Mouse (Mus musculus): ENCODE measurements at regions not wholly inside any gene's neighbourhood (a gene's known extent, or its start where the extent isn't known, plus 50 kb on each side); places are given as distances from the start of the nearest gene placed in this dataset.
"Not testable (repeated sequence)": the region's sequence is repeated elsewhere in the genome, so short reads cannot be mapped to it uniquely, and the experiment has no call there.

- WGBS: 28% methylated on average over 5 of the region's 5 CpGs
- H3K9ac ChIP-seq (ENCODE audit: low read length): no peak overlapping the region
- peak overlapping the region; percentile 58; the same call in 1 of the 2 replicates for H3K27ac ChIP-seq (ENCODE audit: low read length)
- H3K4me1 ChIP-seq (replicated peaks; ENCODE audit: control insufficient read depth, insufficient read depth, low read length): no peaks in the 10 kb centered on the region
- H3K27me3 ChIP-seq (ENCODE audit: control insufficient read depth, insufficient read depth, low read depth, low read length): no peaks in the 10 kb centered on the region
- H3K4me2 ChIP-seq (ENCODE audit: low read depth, low read length): no peak overlapping the region
- H3K9me3 ChIP-seq (ENCODE audit: control insufficient read depth, low read length): peaks cover 4% of the 10 kb centered on the region
- ATAC-seq (ENCODE audit: low read depth): peak; percentile 84; the same call in 1 of the 2 replicates
- no peak overlapping the region for H3K4me3 ChIP-seq (ENCODE audit: low read length)
- H3K36me3 ChIP-seq (ENCODE audit: control insufficient read depth, insufficient read depth, low read length): no peaks in the 10 kb centered on the region
Observed at GRCm38 (mm10) chr3:54560056-54560922, 132.3 kb upstream of the Supt20 start.

GRCm38 (mm10) chr3:54567329-54567728 is 125.3 kb upstream of the Supt20 start:
- 70% methylated on average over 1 of the region's 1 CpGs for WGBS
- H3K36me3 ChIP-seq (ENCODE audit: control insufficient read depth, insufficient read depth, low read length): no peaks in the 10 kb centered on the region
- H3K27me3 ChIP-seq (ENCODE audit: control insufficient read depth, insufficient read depth, low read depth, low read length): no peaks in the 10 kb centered on the region
- no peak for ATAC-seq (ENCODE audit: low read depth)
- H3K9ac ChIP-seq (ENCODE audit: low read length): no peak overlapping the region
- H3K27ac ChIP-seq (ENCODE audit: low read length): no peak overlapping the region
- H3K4me3 ChIP-seq (ENCODE audit: low read length): no peak overlapping the region
- H3K4me1 ChIP-seq (replicated peaks; ENCODE audit: control insufficient read depth, insufficient read depth, low read length): no peaks in the 10 kb centered on the region
- H3K4me2 ChIP-seq (ENCODE audit: low read depth, low read length): no peak overlapping the region
- no peaks in the 10 kb centered on the region for H3K9me3 ChIP-seq (ENCODE audit: control insufficient read depth, low read length)

DNA sequence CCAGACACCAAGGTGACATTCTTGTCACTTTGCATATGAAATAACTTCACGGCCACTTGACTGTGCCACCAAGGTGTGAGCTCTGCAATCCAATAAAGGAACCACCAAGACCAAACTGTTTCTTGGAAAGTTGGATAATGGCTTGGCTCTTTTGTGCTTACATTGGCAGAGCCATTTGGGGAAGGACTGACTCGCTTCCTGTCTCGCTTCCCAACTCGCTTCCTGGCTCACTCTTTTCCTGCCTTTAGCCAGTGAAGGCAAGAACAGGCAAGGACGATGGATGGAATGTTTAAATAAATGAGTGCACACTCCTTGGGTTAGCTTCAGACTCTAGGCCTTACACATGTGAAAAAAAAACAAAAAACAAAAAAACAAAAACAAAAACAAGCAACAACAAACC is 124.5 kb upstream of the Supt20 start:
- no peaks in the 10 kb centered on the region for H3K36me3 ChIP-seq (ENCODE audit: control insufficient read depth, insufficient read depth, low read length)
- no peaks in the 10 kb centered on the region for H3K27me3 ChIP-seq (ENCODE audit: control insufficient read depth, insufficient read depth, low read depth, low read length)
- no peaks in the 10 kb centered on the region for H3K4me1 ChIP-seq (replicated peaks; ENCODE audit: control insufficient read depth, insufficient read depth, low read length)
- H3K4me3 ChIP-seq (ENCODE audit: low read length): no peak overlapping the region
- H3K27ac ChIP-seq (ENCODE audit: low read length): no peak overlapping the region
- H3K4me2 ChIP-seq (ENCODE audit: low read depth, low read length): no peak overlapping the region
- H3K9me3 ChIP-seq (ENCODE audit: control insufficient read depth, low read length): no peaks in the 10 kb centered on the region
- WGBS: 78% methylated on average over 5 of the region's 5 CpGs
- ATAC-seq (ENCODE audit: low read depth): no peak
- H3K9ac ChIP-seq (ENCODE audit: low read length): no peak overlapping the region

DNA sequence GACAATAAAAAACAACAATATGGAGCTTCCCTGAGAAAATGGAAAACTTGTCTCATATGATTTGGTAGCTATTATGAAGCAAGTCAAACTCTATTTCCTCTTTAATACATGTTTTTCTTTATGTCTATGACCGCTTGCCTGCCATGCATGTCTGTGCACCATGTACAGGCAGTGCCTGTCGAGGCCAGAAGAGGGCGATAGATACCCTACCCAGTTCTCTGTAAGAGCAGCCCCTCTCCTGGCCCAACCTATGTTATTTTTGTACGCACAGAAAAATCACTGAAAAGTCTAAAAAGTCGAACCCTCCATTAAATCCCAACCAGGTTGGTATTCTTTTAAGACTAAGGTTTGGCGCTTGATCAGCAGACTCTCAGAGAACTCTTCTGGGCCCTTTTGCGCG is 122.1 kb upstream of the Supt20 start:
- no peaks in the 10 kb centered on the region for H3K9me3 ChIP-seq (ENCODE audit: control insufficient read depth, low read length)
- H3K4me1 ChIP-seq (replicated peaks; ENCODE audit: control insufficient read depth, insufficient read depth, low read length): no peaks in the 10 kb centered on the region
- no peak overlapping the region for H3K4me2 ChIP-seq (ENCODE audit: low read depth, low read length)
- no peaks in the 10 kb centered on the region for H3K27me3 ChIP-seq (ENCODE audit: control insufficient read depth, insufficient read depth, low read depth, low read length)
- no peaks in the 10 kb centered on the region for H3K36me3 ChIP-seq (ENCODE audit: control insufficient read depth, insufficient read depth, low read length)
- H3K9ac ChIP-seq (ENCODE audit: low read length): no peak overlapping the region
- H3K27ac ChIP-seq (ENCODE audit: low read length): no peak overlapping the region
- H3K4me3 ChIP-seq (ENCODE audit: low read length): no peak overlapping the region
- 77% methylated on average over 8 of the region's 8 CpGs for whole genome bisulfite sequencing
- ATAC-seq (ENCODE audit: low read depth): no peak

GRCm38 (mm10) chr3:54577851-54578250 is 114.8 kb upstream of the Supt20 start:
- ATAC-seq (ENCODE audit: low read depth): no peak
- Histone ChIP-seq H3K9ac (ENCODE audit: low read length) (no peak overlapping the region), H3K27ac (ENCODE audit: low read length) (no peak overlapping the region)

GRCm38 (mm10) chr3:54579425-54579824 is 113.2 kb upstream of the Supt20 start:
- Histone ChIP-seq H3K9ac (ENCODE audit: low read length) (no peak overlapping the region), H3K4me3 (ENCODE audit: low read length) (no peak overlapping the region), H3K4me2 (ENCODE audit: low read depth, low read length) (no peak overlapping the region), H3K27me3 (ENCODE audit: control insufficient read depth, insufficient read depth, low read depth, low read length) (no peaks in the 10 kb centered on the region), H3K36me3 (ENCODE audit: control insufficient read depth, insufficient read depth, low read length) (no peaks in the 10 kb centered on the region), H3K27ac (ENCODE audit: low read length) (no peak overlapping the region), H3K4me1 (replicated peaks; ENCODE audit: control insufficient read depth, insufficient read depth, low read length) (no peaks in the 10 kb centered on the region), H3K9me3 (ENCODE audit: control insufficient read depth, low read length) (peaks cover 4% of the 10 kb centered on the region; the same call in 1 of the 2 replicates)
- WGBS: 90% methylated on average over 2 of the region's 2 CpGs
- no peak for ATAC-seq (ENCODE audit: low read depth)

More at GRCm38 (mm10) chr3:54577851-54578250, 114.8 kb upstream of the Supt20 start:
- no peaks in the 10 kb centered on the region for H3K36me3 ChIP-seq (ENCODE audit: control insufficient read depth, insufficient read depth, low read length)
- H3K27me3 ChIP-seq (ENCODE audit: control insufficient read depth, insufficient read depth, low read depth, low read length): no peaks in the 10 kb centered on the region
- no peak overlapping the region for H3K4me2 ChIP-seq (ENCODE audit: low read depth, low read length)
- H3K4me1 ChIP-seq (replicated peaks; ENCODE audit: control insufficient read depth, insufficient read depth, low read length): no peaks in the 10 kb centered on the region
- WGBS: 82% methylated on average over 5 of the region's 5 CpGs
- peaks cover 4% of the 10 kb centered on the region; the same call in 1 of the 2 replicates for H3K9me3 ChIP-seq (ENCODE audit: control insufficient read depth, low read length)
- H3K4me3 ChIP-seq (ENCODE audit: low read length): no peak overlapping the region

- no peak overlapping the region for H3K4me2 ChIP-seq (ENCODE audit: low read depth, low read length)
- H3K9me3 ChIP-seq (ENCODE audit: control insufficient read depth, low read length): peaks cover 4% of the 10 kb centered on the region; the same call in 1 of the 2 replicates
- H3K4me1 ChIP-seq (replicated peaks; ENCODE audit: control insufficient read depth, insufficient read depth, low read length): no peaks in the 10 kb centered on the region
- H3K27ac ChIP-seq (ENCODE audit: low read length): no peak overlapping the region
- H3K27me3 ChIP-seq (ENCODE audit: control insufficient read depth, insufficient read depth, low read depth, low read length): no peaks in the 10 kb centered on the region
- no peak for ATAC-seq (ENCODE audit: low read depth)
- H3K4me3 ChIP-seq (ENCODE audit: low read length): no peak overlapping the region
- H3K36me3 ChIP-seq (ENCODE audit: control insufficient read depth, insufficient read depth, low read length): no peaks in the 10 kb centered on the region
- 87% methylated on average over 6 of the region's 6 CpGs for WGBS
- H3K9ac ChIP-seq (ENCODE audit: low read length): no peak overlapping the region
Observed at GRCm38 (mm10) chr3:54580339-54580738, 112.3 kb upstream of the Supt20 start.

- not testable (repeated sequence) for H3K9me3 ChIP-seq (ENCODE audit: control insufficient read depth, low read length); H3K4me3 ChIP-seq (ENCODE audit: low read length); H3K4me2 ChIP-seq (ENCODE audit: low read depth, low read length); H3K36me3 ChIP-seq (ENCODE audit: control insufficient read depth, insufficient read depth, low read length); H3K27me3 ChIP-seq (ENCODE audit: control insufficient read depth, insufficient read depth, low read depth, low read length); H3K4me1 ChIP-seq (replicated peaks; ENCODE audit: control insufficient read depth, insufficient read depth, low read length); ATAC-seq (ENCODE audit: low read depth); H3K9ac ChIP-seq (ENCODE audit: low read length); H3K27ac ChIP-seq (ENCODE audit: low read length)
- 77% methylated on average over 9 of the region's 10 CpGs for WGBS
Observed at GRCm38 (mm10) chr3:54585781-54586180, 106.8 kb upstream of the Supt20 start.

GRCm38 (mm10) chr3:54587127-54587995 is 105.2 kb upstream of the Supt20 start:
- H3K27me3 ChIP-seq (ENCODE audit: control insufficient read depth, insufficient read depth, low read depth, low read length): no peaks in the 10 kb centered on the region
- 53% methylated on average over 21 of the region's 21 CpGs for WGBS
- H3K9ac ChIP-seq (ENCODE audit: low read length): peak overlapping the region; percentile 23; the same call in 1 of the 2 replicates
- H3K36me3 ChIP-seq (ENCODE audit: control insufficient read depth, insufficient read depth, low read length): no peaks in the 10 kb centered on the region
- peak overlapping the region; percentile 33 for H3K4me2 ChIP-seq (ENCODE audit: low read depth, low read length)
- peak overlapping the region; percentile 14 for H3K4me3 ChIP-seq (ENCODE audit: low read length)
- no peaks in the 10 kb centered on the region for H3K4me1 ChIP-seq (replicated peaks; ENCODE audit: control insufficient read depth, insufficient read depth, low read length)
- no peak overlapping the region for H3K27ac ChIP-seq (ENCODE audit: low read length)
- ATAC-seq (ENCODE audit: low read depth): no peak
- no peaks in the 10 kb centered on the region for H3K9me3 ChIP-seq (ENCODE audit: control insufficient read depth, low read length)

Measured in lung, embryonic 16.5 days (tissue).